Mouse (Mus musculus) retina, postnatal 7 days (tissue): ENCODE measurements around the gene Kcnc1.

Source experiments
- DNase-seq: peaks from one replicate; pipeline ENCODE4 v3.0.0-alpha.2; 2012; ENCODE audit warnings: low read depth, low spot score

Kcnc1 gene

GRCm38 (mm10) chr7:46421535-46421934 is 25.2 kb downstream of the Kcnc1 start:
- no peak for DNase-seq

- no peak for DNase-seq
Measured at GRCm38 (mm10) chr7:46422052-46422763, 25.9 kb downstream of the Kcnc1 start.

- DNase-seq, result peak; percentile 34
Measured at GRCm38 (mm10) chr7:46422764-46423412, 26.6 kb downstream of the Kcnc1 start.

- DNase-seq, result no peak
Measured at GRCm38 (mm10) chr7:46423951-46424350, 27.7 kb downstream of the Kcnc1 start.

- no peak for DNase-seq
Measured at GRCm38 (mm10) chr7:46425012-46425411, 28.7 kb downstream of the Kcnc1 start.

GRCm38 (mm10) chr7:46433874-46434273 is 37.6 kb downstream of the Kcnc1 start:
- no peak for DNase-seq

GRCm38 (mm10) chr7:46435833-46436232 is 39.5 kb downstream of the Kcnc1 start:
- DNase-seq, result no peak

GRCm38 (mm10) chr7:46438537-46439141 is 42.3 kb downstream of the Kcnc1 start:
- DNase-seq, result no peak

GRCm38 (mm10) chr7:46443163-46443562 is 46.9 kb downstream of the Kcnc1 start:
- no peak for DNase-seq

- no peak for DNase-seq
Measured at GRCm38 (mm10) chr7:46445896-46446295, 49.6 kb downstream of the Kcnc1 start.

GRCm38 (mm10) chr7:46447473-46448165 is 51.3 kb downstream of the Kcnc1 start:
- no peak for DNase-seq

GRCm38 (mm10) chr7:46448922-46449645 is 52.8 kb downstream of the Kcnc1 start:
- no peak for DNase-seq

- DNase-seq, result no peak
Measured at GRCm38 (mm10) chr7:46453930-46454679, 57.8 kb downstream of the Kcnc1 start.

- DNase-seq, result no peak
Measured at GRCm38 (mm10) chr7:46457889-46458288, 61.6 kb downstream of the Kcnc1 start.

GRCm38 (mm10) chr7:46459200-46459599 is 62.9 kb downstream of the Kcnc1 start:
- DNase-seq, result no peak

GRCm38 (mm10) chr7:46459605-46460245 is 63.4 kb downstream of the Kcnc1 start:
- no peak for DNase-seq

- no peak for DNase-seq
Measured at GRCm38 (mm10) chr7:46462287-46462686, 66.0 kb downstream of the Kcnc1 start.

GRCm38 (mm10) chr7:46463136-46463535 is 66.8 kb downstream of the Kcnc1 start:
- no peak for DNase-seq

GRCm38 (mm10) chr7:46466422-46466981 is 70.2 kb downstream of the Kcnc1 start:
- no peak for DNase-seq

GRCm38 (mm10) chr7:46469542-46469941 is 73.2 kb downstream of the Kcnc1 start:
- no peak for DNase-seq
